Mouse (Mus musculus) leukemia stem cell, adult 10-12 weeks (primary cell): ENCODE measurements around the gene Pla2g4c. TPM values are rescaled to one million over a fixed set of nuclear protein-coding genes. Genes with fewer than 3 reads are reported as not detected.

Experiments used
- polyA plus RNA-seq: library from polyadenylated mRNA; stranded (reverse); fragments of >175 nt; gene quantifications from 2 replicates; pipeline ENCODE4 v1.2.3, GENCODE M21; 2012; ENCODE audit warnings: low replicate concordance

The Pla2g4c gene
- 1.1 TPM in 1 of 2 replicates, not detected in the other for polyA plus RNA-seq

DNA sequence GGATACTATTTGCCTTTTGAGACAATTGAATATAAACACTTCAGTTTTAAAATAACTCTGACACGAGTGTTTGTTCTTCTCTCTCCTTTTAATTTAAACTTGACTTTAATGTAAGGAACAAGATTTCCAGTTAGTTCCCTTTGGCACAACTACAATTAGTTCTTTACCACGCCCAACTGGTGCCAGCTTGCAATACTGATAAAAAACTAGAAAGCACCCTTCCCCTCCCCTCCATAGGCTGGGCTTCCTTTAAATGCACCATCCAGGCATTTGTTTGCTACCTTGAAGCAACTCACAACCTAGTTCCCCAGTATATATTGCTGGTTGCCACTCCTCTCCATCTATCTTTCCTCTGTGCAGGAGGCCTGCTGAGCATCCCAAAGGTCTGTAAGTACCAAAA, at the start of gene Pla2g4c:
Gene Pla2g4c, plus strand, starts transcription at position 340 of the 400 bp plus-strand sequence.

DNA sequence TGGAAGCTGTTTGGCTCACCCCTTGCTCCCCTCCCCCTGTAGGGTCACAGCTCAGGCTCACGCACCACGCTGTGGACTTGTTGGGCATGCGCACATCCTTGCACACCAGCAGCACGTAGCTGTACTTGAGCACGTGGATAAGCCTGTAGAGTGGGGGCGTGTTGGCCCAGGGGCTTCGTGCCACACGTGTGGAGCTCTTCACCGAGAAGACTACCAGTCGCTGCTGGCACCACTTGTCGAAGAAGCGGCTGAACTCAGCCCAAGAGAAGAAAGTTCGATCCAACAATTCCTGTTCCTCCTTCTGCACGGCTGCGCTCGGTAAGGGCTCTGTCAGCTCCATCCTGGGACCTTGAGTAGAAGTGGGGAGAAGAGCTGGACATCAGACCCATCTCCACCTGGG, 47.4 kb upstream of the Pla2g4c start, which contains the start of gene Lig1:
Gene Lig1, plus strand, starts transcription at position 203 of the 400 bp plus-strand sequence.

DNA sequence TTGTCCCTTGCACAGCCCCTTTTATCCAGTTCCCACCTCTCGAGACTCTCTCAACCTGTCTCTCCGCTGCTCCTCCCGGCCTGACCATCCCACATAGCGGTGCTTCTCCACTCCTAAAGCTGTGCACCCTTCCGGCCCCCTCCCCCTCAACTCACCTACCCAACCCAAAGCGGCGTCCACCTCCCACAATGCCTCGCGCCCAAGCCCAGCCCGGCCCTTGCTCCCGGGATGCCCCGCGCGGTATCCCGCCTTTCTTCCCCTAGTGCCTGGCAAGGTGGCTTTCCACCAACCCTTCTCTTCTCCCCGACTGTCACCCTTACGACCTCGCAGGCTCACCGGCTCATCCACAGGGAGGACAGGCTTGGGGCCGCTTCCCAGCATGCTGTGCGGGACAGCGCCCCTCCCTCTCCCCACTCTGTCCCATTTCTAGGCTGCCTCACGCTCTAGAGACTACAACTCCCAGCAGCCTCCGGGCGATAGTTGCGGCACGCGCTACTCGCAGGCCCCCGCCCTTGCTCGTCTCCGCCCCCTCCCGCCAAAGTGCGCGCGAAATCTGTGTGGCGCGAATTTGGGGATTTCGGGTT, 46.1 kb upstream of the Pla2g4c start, which contains the start of gene Zswim9:
Gene Zswim9, minus strand, starts transcription at position 414 of the 584 bp plus-strand sequence.

DNA sequence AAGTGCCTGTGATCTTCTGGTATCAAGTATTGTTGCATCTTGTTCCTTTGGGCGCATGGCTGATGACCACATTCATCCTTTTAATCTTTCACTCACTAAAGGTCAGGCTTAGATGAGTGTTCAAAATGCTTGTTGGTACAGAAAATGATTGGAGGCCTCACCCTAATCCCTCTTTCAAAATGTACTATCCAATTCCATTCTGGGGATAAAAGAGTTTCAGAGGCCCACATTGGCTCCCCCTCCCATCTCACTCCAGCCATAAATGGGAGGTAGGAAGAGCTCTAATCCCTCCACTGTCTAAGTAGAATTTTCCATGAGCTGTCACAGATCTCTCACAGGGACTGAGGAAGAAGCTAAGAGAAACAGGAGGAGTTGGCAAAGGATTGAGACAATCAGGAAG, 73.4 kb downstream of the Pla2g4c start, which contains the start of gene Cabp5:
Gene Cabp5, plus strand, starts transcription at position 301 of the 400 bp plus-strand sequence.

Other genes starting within 250 kb of the Pla2g4c start
- not detected in 2 replicates for gene Vmn1r85, start 229.5 kb upstream of the Pla2g4c start, polyA plus RNA-seq
- 0.03 TPM in 1 of 2 replicates, not detected in the other for gene Vmn1r86, start 204.7 kb upstream of the Pla2g4c start, polyA plus RNA-seq
- gene Vmn1r87, start 184.5 kb upstream of the Pla2g4c start, polyA plus RNA-seq, result not detected in 2 replicates
- not detected in 2 replicates for gene Vmn1r88, start 165.1 kb upstream of the Pla2g4c start, polyA plus RNA-seq
- not detected in 2 replicates for gene Vmn1r89, start 111.6 kb upstream of the Pla2g4c start, polyA plus RNA-seq
- 28.6 and 54.1 TPM in 2 replicates for gene Lig1, start 47.4 kb upstream of the Pla2g4c start, polyA plus RNA-seq
- 0.47 and 1.3 TPM in 2 replicates for gene Zswim9, start 45.9 kb upstream of the Pla2g4c start, polyA plus RNA-seq
- not detected in 2 replicates for gene Cabp5, start 73.5 kb downstream of the Pla2g4c start, polyA plus RNA-seq
- gene Bsph1, start 126.2 kb downstream of the Pla2g4c start, polyA plus RNA-seq, result 0.64 TPM in 1 of 2 replicates, not detected in the other
- not detected in 2 replicates for gene Bsph2, start 246.4 kb downstream of the Pla2g4c start, polyA plus RNA-seq